Mouse (Mus musculus): ENCODE measurements at regions not wholly inside any gene's neighbourhood (a gene's known extent, or its start where the extent isn't known, plus 50 kb on each side); places are given as distances from the start of the nearest gene placed in this dataset.

DNA sequence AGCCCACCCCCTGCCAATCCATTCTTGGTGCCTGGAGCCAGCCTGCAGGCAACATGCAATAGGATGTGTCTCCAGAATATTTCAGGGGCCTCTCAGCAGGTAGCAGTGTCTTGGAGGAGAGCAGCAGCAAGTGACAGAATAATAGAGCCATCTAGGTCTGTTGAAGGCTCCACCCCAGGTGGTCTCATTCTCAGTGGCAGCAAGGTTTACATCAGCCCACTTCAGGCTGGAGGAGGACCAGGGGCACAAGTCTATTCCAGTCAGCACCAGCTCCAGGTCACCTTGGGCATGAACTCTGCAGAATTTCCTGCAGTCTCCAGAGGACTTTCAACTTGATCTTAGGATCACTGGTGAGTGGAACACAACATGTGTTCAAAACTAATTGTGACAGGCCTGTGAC lies 1201.0 kb upstream of the Cox7c start:
- peak; percentile 9 for DNase-seq (ENCODE audit: low read depth, low spot score)

Measured in R1 (cell line).